Mouse (Mus musculus): ENCODE measurements around the gene Bloc1s6. TPM values are rescaled to one million over a fixed set of nuclear protein-coding genes. Genes with fewer than 3 reads are reported as not detected.

Gene Bloc1s6
- 66.3 TPM for polyA plus RNA-seq (2017; shearing (Covaris generic))

GRCm38 (mm10) chr2:122737894-122738830 is at the start of gene Bloc1s6:
Gene Bloc1s6 (plus strand): TSS chr2:122738503.

DNA sequence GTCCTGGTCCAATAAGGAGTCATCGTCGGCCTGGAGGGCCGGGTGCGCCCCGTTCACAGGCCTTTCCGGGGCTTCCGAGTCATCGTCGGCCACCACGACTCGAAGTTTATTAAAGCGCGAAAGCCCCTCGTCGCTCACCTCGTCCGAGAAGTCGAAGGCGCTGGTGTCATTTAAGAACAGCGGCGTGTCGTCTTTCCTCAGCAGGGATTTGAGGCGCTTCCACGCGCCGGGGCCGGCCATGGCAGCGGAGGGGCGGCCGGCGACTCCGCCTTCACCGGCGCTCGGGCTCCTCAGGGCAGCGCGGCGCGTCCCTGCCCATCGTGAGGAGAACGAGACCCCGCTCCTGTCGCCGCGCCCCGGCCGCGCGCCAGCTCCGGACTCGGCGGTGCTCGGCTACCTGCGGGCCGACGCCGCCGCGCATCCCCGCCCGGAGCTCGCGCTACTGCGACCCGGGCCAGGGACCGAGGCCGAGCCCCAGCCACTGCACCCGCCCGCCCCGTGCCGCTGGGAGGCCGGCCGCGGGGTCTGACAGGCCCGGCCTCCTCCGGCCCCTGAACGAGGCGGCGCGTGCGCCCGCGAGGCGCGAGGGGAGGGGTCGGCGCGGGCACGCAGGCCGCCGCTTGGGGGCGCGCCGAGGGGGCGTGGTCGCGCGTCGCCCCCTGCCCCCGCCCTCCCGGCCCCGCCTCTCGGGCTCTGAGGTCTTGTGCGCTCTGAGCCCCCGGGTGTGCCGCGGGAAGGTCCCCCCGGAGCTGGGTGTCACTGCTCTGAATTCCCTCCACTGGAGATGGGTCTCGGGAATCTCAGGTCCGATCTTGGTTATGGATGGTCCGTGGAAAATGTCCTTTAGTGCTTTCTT is 35.9 kb upstream of the Bloc1s6 start, which contains the start of gene Slc30a4:
Gene Slc30a4 (minus strand): TSS at position 483 of the 856 bp plus-strand sequence.

GRCm38 (mm10) chr2:122765071-122765793 is 26.9 kb downstream of the Bloc1s6 start, which contains the start of gene Sqor:
Gene Sqor (plus strand): TSS chr2:122765237.

Other genes with a start within 250 kb of the Bloc1s6 start
- 0.42 TPM for gene Gatm, start 127.2 kb upstream of the Bloc1s6 start, polyA plus RNA-seq (2017; shearing (Covaris generic))
- not detected for gene AA467197, start 101.5 kb upstream of the Bloc1s6 start, polyA plus RNA-seq (2017; shearing (Covaris generic))
- 0.11 TPM for gene Slc30a4, start 35.8 kb upstream of the Bloc1s6 start, polyA plus RNA-seq (2017; shearing (Covaris generic))
- gene Sqor, start 26.7 kb downstream of the Bloc1s6 start, polyA plus RNA-seq (2017; shearing (Covaris generic)) = 19.4 TPM